Mouse (Mus musculus): ENCODE results near the gene Unc119b. TPM values are rescaled to one million over a fixed set of nuclear protein-coding genes. Genes with fewer than 3 reads are reported as not detected.

The Unc119b gene
- polyA plus RNA-seq (2012; rRNA removed) (6.2 and 6.3 TPM in 2 replicates), polyA plus RNA-seq (2014; fragmentation: Nextera tagmentation; extraction: Ambion mirVana) (5.6 and 7.5 TPM in 2 replicates)

DNA sequence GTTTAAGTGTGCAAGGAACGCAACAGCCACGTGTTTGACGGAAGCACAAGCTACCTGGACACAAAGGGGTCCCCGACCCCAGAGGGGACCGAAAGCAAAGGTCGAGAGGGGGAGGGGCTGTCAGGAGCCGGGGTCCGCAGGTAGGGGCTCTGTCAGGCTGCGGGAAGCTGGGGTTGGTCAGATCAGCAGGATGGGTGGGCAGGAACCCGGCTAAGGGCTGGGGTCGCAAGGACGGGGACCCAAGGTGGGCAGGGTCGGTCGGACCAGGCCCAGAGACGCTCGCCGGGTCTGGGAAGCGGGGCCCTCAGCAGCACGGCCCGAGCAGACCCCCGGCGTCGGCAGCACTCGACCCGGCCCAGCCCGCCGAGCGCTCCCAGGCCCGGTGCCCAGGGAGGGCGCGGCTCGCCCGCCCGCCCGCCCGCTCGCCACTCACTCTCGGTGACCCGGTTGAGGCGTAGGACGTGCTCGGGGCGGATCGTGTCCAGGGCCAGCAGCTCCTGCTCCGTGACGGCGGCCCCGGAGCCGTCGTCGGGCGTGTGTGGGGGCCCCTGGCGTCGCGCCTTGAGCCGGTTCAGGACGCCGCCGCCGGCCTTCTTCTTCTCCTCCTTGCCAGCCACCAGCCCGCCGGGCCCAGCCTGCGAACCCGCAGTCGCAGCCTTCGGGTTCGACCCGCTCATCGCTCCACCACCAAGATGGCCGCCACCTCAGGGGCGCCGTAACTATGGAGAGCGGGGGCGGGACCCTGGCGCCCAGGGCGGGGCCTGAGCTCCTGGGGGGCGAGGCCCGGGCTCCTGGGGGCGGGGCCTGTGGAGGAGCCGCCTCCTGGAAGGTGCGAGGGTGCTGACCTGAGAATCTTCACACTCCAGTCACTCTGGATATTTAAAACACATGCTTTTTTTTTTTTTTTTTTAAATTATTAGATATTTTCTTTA lies at the start of gene Unc119b:
Gene Unc119b (minus strand): TSS at position 742 of the 932 bp plus-strand sequence.
- Histone ChIP-seq H3K27me3 (ENCODE audit: control insufficient read depth, insufficient read depth, low read length) (no peaks in the 10 kb centered on the region), H3K4me3 (ENCODE audit: insufficient read depth in 1 of 2, low read depth in 2 of 2, low read length in 2 of 2) (peak within 1 kb of the TSS; percentile 76 to 87), H3K9ac (replicated peaks) (peak within 1 kb of the TSS; percentile 62), H3K36me3 (replicated peaks; ENCODE audit: control insufficient read depth, insufficient read depth, low read depth) (no peaks in the 10 kb centered on the region; the same call in 1 of the 2 replicates), H3K4me1 (replicated peaks; ENCODE audit: control insufficient read depth in 2 of 2, insufficient read depth in 2 of 2, low read length in 1 of 2) (peaks cover 0 to 7% of the 10 kb centered on the region in 2 experiments; a peak in 2 of 4 replicates), H3K27ac (no peak within 1 kb of the TSS), H3K4me2 (ENCODE audit: low read depth) (peak within 1 kb of the TSS; percentile 76), H3K9me3 (ENCODE audit: control insufficient read depth, low read length) (no peaks in the 10 kb centered on the region)
- WGBS (ENCODE audit: insufficient replicate concordance) = under 1% methylated on average over 74 of the region's 81 CpGs
- DNase-seq (ENCODE audit: low read depth in 3 of 3, low spot score in 3 of 3) = peak; percentile 67 to 81 (median 71)
- peak; percentile 97 for ATAC-seq (ENCODE audit: insufficient read depth)
- no peak for TF ChIP-seq CTCF (IDR thresholded peaks at IDR 0.05; ENCODE audit: low read depth)
- TF ChIP-seq EP300 (IDR thresholded peaks at IDR 0.05; ENCODE audit: low read depth) = no peak

DNA sequence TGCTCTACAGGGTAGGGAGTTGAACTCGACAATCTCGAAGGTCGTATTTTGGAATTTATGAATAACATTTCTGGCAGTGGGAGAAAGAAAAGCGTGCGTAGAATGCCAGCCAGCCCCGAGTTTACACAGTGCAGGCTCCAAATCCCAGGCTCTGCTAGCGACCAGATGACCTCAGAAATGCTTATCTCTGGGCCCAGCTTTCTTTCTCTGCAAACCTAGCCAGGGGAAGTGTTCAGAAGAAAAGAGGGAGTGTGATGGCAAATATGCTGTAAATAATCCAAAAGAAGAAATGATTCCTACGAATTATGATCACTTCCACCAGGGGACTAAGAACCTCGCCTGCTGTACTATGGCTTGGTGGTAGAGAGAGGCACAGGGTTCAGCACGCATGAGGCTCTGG lies 48.7 kb upstream of the Unc119b start:
- no peak overlapping the region for H3K4me2 ChIP-seq (ENCODE audit: low read depth)
- no peaks in the 10 kb centered on the region for H3K36me3 ChIP-seq (replicated peaks; ENCODE audit: control insufficient read depth, insufficient read depth, low read depth)
- H3K9ac ChIP-seq (replicated peaks) = no peak overlapping the region
- no peak for DNase-seq (ENCODE audit: low read depth in 3 of 3, low spot score in 3 of 3)
- no peak overlapping the region for H3K27ac ChIP-seq
- H3K4me3 ChIP-seq (ENCODE audit: insufficient read depth in 1 of 2, low read depth in 2 of 2, low read length in 2 of 2) = no peak overlapping the region
- no peak for TF ChIP-seq EP300 (IDR thresholded peaks at IDR 0.05; ENCODE audit: low read depth)
- TF ChIP-seq CTCF (IDR thresholded peaks at IDR 0.05; ENCODE audit: low read depth) = no peak
- 29% methylated on average over 10 of the region's 10 CpGs for WGBS (ENCODE audit: insufficient replicate concordance)
- H3K9me3 ChIP-seq (ENCODE audit: control insufficient read depth, low read length) = no peaks in the 10 kb centered on the region
- peaks cover 15% of the 10 kb centered on the region for H3K27me3 ChIP-seq (ENCODE audit: control insufficient read depth, insufficient read depth, low read length)
- ATAC-seq (ENCODE audit: insufficient read depth) = no peak
- H3K4me1 ChIP-seq (replicated peaks; ENCODE audit: control insufficient read depth in 2 of 2, insufficient read depth in 2 of 2, low read length in 1 of 2) = peaks cover 0 to 3% of the 10 kb centered on the region in 2 experiments; a peak in 2 of 4 replicates

DNA sequence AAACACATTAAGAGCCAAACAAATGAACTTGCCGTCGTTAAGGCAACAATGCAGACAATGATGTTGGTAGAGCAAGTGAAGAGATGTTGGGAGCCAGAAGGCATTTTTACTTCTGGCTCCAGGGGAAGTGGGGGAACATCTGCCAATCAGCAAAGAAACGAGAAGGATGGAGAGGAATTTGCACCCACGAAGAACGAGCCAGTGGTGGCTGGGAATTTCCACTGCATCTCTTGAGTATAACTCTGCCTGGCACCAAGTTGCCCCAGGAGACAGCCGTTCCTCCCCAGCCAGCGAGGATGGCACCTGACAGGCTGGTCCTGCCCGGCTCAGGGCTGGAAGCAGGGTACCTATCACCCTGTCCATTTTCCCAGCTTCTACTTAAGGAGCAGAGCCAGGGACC lies 48.1 kb upstream of the Unc119b start:
- no peak overlapping the region for H3K4me2 ChIP-seq (ENCODE audit: low read depth)
- H3K4me1 ChIP-seq (replicated peaks; ENCODE audit: control insufficient read depth in 2 of 2, insufficient read depth in 2 of 2, low read length in 1 of 2) = peaks cover 0 to 3% of the 10 kb centered on the region in 2 experiments; a peak in 2 of 4 replicates
- no peak overlapping the region for H3K4me3 ChIP-seq (ENCODE audit: insufficient read depth in 1 of 2, low read depth in 2 of 2, low read length in 2 of 2)
- DNase-seq (ENCODE audit: low read depth in 3 of 3, low spot score in 3 of 3) (no peak), ATAC-seq (ENCODE audit: insufficient read depth) (no peak)
- H3K27me3 ChIP-seq (ENCODE audit: control insufficient read depth, insufficient read depth, low read length) = peaks cover 15% of the 10 kb centered on the region
- no peak overlapping the region for H3K9ac ChIP-seq (replicated peaks)
- no peak for TF ChIP-seq CTCF (IDR thresholded peaks at IDR 0.05; ENCODE audit: low read depth)
- no peak for TF ChIP-seq EP300 (IDR thresholded peaks at IDR 0.05; ENCODE audit: low read depth)
- H3K36me3 ChIP-seq (replicated peaks; ENCODE audit: control insufficient read depth, insufficient read depth, low read depth) = no peaks in the 10 kb centered on the region
- H3K27ac ChIP-seq = no peak overlapping the region
- WGBS (ENCODE audit: insufficient replicate concordance) = 55% methylated on average over 8 of the region's 8 CpGs
- no peaks in the 10 kb centered on the region for H3K9me3 ChIP-seq (ENCODE audit: control insufficient read depth, low read length)

GRCm38 (mm10) chr5:115181248-115181940 lies 46.6 kb upstream of the Unc119b start:
- H3K27me3 ChIP-seq (ENCODE audit: control insufficient read depth, insufficient read depth, low read length) = peaks cover 7% of the 10 kb centered on the region
- no peak overlapping the region for H3K4me3 ChIP-seq (ENCODE audit: insufficient read depth in 1 of 2, low read depth in 2 of 2, low read length in 2 of 2)
- H3K9me3 ChIP-seq (ENCODE audit: control insufficient read depth, low read length) = no peaks in the 10 kb centered on the region
- no peaks in the 10 kb centered on the region for H3K4me1 ChIP-seq (replicated peaks; ENCODE audit: control insufficient read depth in 2 of 2, insufficient read depth in 2 of 2, low read length in 1 of 2)
- TF ChIP-seq CTCF (IDR thresholded peaks at IDR 0.05; ENCODE audit: low read depth) (no peak), EP300 (IDR thresholded peaks at IDR 0.05; ENCODE audit: low read depth) (no peak)
- no peak overlapping the region for H3K27ac ChIP-seq
- H3K36me3 ChIP-seq (replicated peaks; ENCODE audit: control insufficient read depth, insufficient read depth, low read depth) = no peaks in the 10 kb centered on the region
- WGBS (ENCODE audit: insufficient replicate concordance) = 60% methylated on average over 13 of the region's 13 CpGs
- no peak overlapping the region for H3K9ac ChIP-seq (replicated peaks)
- no peak overlapping the region for H3K4me2 ChIP-seq (ENCODE audit: low read depth)
- DNase-seq (ENCODE audit: low read depth in 3 of 3, low spot score in 3 of 3) (no peak), ATAC-seq (ENCODE audit: insufficient read depth) (no peak)

DNA sequence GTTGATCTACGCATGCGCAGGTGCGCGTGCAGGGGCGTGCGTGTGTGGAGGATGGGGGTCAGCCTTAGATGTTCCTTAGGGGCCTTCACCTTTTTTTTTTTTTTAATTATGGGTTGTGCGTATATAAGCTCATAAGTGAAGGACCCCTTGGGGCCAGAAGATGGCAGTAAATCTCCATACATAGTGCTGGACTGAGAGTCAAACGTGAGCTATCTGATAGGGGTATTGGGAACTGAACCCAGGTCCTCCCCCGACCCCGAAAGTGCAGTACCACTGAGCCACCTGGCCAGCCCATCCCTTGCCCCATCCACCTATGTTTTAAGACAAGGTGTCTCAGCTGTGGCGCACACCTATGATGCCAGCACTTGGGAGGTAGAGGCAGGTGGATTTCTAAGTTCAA lies 44.8 kb upstream of the Unc119b start:
- TF ChIP-seq CTCF (IDR thresholded peaks at IDR 0.05; ENCODE audit: low read depth) (no peak), EP300 (IDR thresholded peaks at IDR 0.05; ENCODE audit: low read depth) (no peak)
- Histone ChIP-seq H3K9me3 (ENCODE audit: control insufficient read depth, low read length) (no peaks in the 10 kb centered on the region), H3K4me2 (ENCODE audit: low read depth) (no peak overlapping the region), H3K4me1 (replicated peaks; ENCODE audit: control insufficient read depth in 2 of 2, insufficient read depth in 2 of 2, low read length in 1 of 2) (no peaks in the 10 kb centered on the region), H3K27me3 (ENCODE audit: control insufficient read depth, insufficient read depth, low read length) (no peaks in the 10 kb centered on the region), H3K36me3 (replicated peaks; ENCODE audit: control insufficient read depth, insufficient read depth, low read depth) (no peaks in the 10 kb centered on the region), H3K4me3 (ENCODE audit: insufficient read depth in 1 of 2, low read depth in 2 of 2, low read length in 2 of 2) (no peak overlapping the region), H3K9ac (replicated peaks) (no peak overlapping the region), H3K27ac (no peak overlapping the region)
- DNase-seq (ENCODE audit: low read depth in 3 of 3, low spot score in 3 of 3) = no peak
- no peak for ATAC-seq (ENCODE audit: insufficient read depth)
- WGBS (ENCODE audit: insufficient replicate concordance) = 78% methylated on average over 11 of the region's 11 CpGs

All from liver, embryonic 14.5 days (tissue).